Mouse (Mus musculus): Measurements from ENCODE around the gene Amy2a1.
"Not testable (repeated sequence)": the region's sequence is repeated elsewhere in the genome, so short reads cannot be mapped to it uniquely, and the experiment has no call there.

The Amy2a1 gene

DNA sequence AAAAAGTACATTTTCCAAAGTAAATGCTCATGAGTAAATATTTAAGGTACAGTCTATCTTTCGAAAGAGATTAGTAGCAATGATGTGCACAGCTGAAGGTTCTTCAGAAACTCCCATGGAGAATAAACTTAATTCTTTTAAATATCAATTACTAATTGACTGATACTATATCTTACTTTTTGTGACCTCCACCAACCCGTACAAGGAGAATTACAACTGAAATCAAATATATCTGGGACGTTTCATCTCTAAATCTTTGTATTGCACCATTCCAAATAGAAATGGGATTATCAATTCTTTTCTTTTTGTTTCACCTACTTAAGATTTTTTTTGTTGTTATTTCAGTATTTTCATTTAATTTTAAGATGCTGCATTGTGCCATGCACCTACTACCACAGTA, at the start of gene Amy2a1:
TSS of gene Amy2a1 (minus strand) at position 101 of the 400 bp plus-strand sequence.
- DNase-seq (ENCODE audit: low spot score): not testable (repeated sequence)

DNA sequence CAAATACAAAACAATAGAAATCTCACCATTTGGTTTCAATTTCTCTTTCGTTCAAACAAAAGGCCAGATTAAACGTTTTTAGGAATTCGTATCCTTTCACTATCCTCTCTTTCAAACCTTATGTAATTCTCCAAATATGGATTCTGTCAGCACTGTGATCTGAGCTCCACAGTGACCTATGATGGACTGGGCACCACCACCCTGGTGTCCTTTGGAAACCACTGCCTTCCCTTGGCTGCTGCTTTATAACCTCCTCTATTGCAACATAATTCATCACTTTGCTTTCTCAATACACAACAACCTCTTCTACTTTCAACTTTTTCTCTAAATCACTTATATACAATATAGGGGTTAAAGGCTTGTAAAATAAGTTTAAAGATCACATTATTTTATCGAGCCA, 42.4 kb upstream of the Amy2a1 start:
- DNase-seq (ENCODE audit: low spot score): no peak

DNA sequence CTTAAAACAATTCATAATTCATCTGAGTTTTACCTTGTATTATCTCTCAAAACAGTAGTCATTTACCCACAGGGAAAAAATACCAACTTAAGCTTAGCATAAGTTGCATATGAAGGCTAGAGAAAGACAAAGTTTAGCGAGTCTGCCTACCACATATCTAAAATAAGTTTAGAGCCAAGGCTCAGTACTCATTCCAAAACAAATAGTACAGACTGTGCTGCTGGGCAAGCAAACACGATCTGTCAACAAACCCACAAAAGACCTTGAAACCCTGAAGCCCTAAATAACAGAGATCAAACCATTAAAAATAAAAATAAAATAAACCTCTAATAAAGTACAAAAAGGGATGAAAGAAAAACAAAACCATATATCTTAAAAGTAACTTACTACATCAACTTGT, 41.9 kb upstream of the Amy2a1 start:
- no peak for DNase-seq (ENCODE audit: low spot score)

DNA sequence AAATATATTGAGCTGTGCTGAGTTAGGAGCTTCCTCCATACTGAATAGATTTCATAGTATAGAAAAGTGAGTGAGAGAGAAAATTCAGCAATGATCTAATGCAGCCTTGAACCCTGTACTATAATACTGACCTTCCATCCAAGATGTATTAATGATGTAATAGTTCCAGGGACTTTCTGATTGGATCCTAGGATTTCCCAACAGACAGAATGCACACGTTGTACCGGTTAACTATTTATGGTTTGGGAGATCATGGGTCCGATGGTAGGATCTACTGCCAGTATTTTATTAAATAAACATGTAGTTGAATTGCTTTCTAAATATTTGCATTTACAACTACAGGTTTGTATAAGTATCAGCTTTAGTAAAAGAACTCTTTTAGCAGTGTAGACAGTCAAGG, 39.9 kb upstream of the Amy2a1 start:
- DNase-seq (ENCODE audit: low spot score): no peak

DNA sequence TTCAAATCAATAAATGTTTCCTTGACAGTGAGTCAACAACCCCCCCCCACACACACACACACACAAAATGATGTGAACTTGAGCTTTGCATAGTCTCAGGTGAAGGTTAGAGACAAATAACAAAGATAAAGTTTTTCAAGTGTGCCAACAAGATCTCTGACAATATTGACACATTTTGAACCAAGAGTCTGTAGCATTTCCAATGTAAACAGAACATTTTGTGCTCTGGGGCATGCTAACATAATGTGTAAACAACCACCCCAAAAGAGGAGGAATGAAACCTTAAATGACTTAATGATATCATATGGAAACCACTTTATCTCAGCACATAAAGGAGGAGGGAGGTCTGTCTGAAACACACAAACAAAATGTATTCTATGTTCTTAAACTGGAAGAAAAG, 7.5 kb upstream of the Amy2a1 start:
- no peak for DNase-seq (ENCODE audit: low spot score)
